Mouse (Mus musculus) intestine, postnatal 0 days (tissue): ENCODE results near the gene Entpd5. TPM values are rescaled to one million over a fixed set of nuclear protein-coding genes. Genes with fewer than 3 reads are reported as not detected.
A peak's percentile ranks its signal among the peaks of the same experiment; 100 is the strongest.

Experiments
- ATAC-seq: fragments of 200-750 bp; cut with Nextera tagmentation; 2 replicates; pipeline ENCODE4 v1.8.0; 2017; ENCODE audit warnings: mild to moderate bottlenecking, moderate TSS enrichment, moderate library complexity
- H3K27ac ChIP-seq: fragments of 300-500 bp; sonication (generic); 2 replicates; pipeline ENCODE4 v1.5.1; 2014; ENCODE audit warnings: mild to moderate bottlenecking, low read depth, low read length, moderate library complexity
- H3K27me3 ChIP-seq: fragments of 300-500 bp; sonication (generic); replicated peaks from 2 replicates; pipeline ENCODE4 v1.6.1; 2014; ENCODE audit warnings: low read length, mixed read lengths; ENCODE audit not compliant: control insufficient read depth, insufficient read depth
- H3K36me3 ChIP-seq: fragments of 300-500 bp; sonication (generic); 2 replicates; pipeline ENCODE4 v1.6.1; 2014; ENCODE audit warnings: mild to moderate bottlenecking, moderate library complexity; ENCODE audit not compliant: control insufficient read depth, insufficient read depth
- H3K4me1 ChIP-seq: fragments of 300-500 bp; sonication (generic); replicated peaks from 2 replicates; pipeline ENCODE4 v1.6.1; 2014; ENCODE audit warnings: antibody characterized with exemption, low read length, mixed read lengths; ENCODE audit not compliant: control insufficient read depth, insufficient read depth
- H3K4me2 ChIP-seq: fragments of 300-500 bp; sonication (generic); replicated peaks from 2 replicates; pipeline ENCODE4 v1.6.1; 2014; ENCODE audit warnings: low read depth, mild to moderate bottlenecking, moderate library complexity
- H3K4me3 ChIP-seq: fragments of 300-500 bp; sonication (generic); 2 replicates; pipeline ENCODE4 v1.5.1; 2014; ENCODE audit warnings: low read depth, low read length
- H3K9ac ChIP-seq: fragments of 300-500 bp; sonication (generic); 2 replicates; pipeline ENCODE4 v1.6.1; 2014; ENCODE audit warnings: mild to moderate bottlenecking, low read depth, low read length
- H3K9me3 ChIP-seq: fragments of 300-500 bp; sonication (generic); 2 replicates; pipeline ENCODE4 v1.6.1; 2016; ENCODE audit warnings: mixed run types; ENCODE audit not compliant: control insufficient read depth
- CTCF ChIP-seq: sonication (generic); IDR thresholded peaks from 2 replicates; pipeline ENCODE4 v1.5.1; 2016; ENCODE audit warnings: low read depth, mild to moderate bottlenecking, control low read depth, antibody characterized with exemption, moderate library complexity
- whole genome bisulfite sequencing: fragments of 180-500 bp; shearing (Covaris S2); extraction: QIAGEN DNeasy Blood & Tissue Kit; methylation state at CpG from one replicate; pipeline ENCODE4 v1.1.7; 2014; 5-methylcytosine and 5-hydroxymethylcytosine counted together
- polyA plus RNA-seq: library from polyadenylated mRNA; unstranded; fragments of >200 nt; fragmentation: Nextera tagmentation; extraction: Ambion mirVana; gene quantifications from 2 replicates; pipeline ENCODE4 v1.2.1, GENCODE M21; 2015

The Entpd5 gene
- polyA plus RNA-seq, 1 experiment from 2014 or later, result 54.4 TPM

DNA sequence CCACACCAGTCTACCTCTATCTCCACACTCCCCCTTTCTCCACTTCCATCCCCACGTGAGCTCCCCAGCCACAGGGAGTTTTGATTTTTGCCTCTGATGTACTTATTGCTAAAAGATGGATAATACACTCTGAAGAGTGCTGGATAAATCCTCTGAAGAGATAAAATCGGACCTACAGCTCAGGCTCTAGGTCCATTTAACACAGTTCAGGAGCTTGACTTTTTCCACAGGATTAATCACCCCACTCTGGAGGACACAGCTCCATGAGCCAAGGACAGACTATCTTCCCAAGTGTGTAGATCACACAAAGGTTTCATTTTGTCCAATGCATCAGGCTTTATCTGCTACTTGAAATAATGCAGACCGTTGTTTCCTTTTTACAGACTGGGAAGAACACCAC, 8.8 kb downstream of the Entpd5 start:
- Histone ChIP-seq H3K27me3 (no peaks in the 10 kb centered on the region), H3K9me3 (no peaks in the 10 kb centered on the region), H3K27ac (peak overlapping the region; percentile 87), H3K4me3 (peak overlapping the region; percentile 21), H3K36me3 (peaks cover 9% of the 10 kb centered on the region; the same call in 1 of the 2 replicates), H3K9ac (peak overlapping the region; percentile 0; the same call in 1 of the 2 replicates), H3K4me1 (no peaks in the 10 kb centered on the region), H3K4me2 (peak overlapping the region; percentile 53)
- no peak for ATAC-seq
- 47% methylated on average over 3 of the region's 3 CpGs for WGBS
- TF ChIP-seq CTCF, result no peak

DNA sequence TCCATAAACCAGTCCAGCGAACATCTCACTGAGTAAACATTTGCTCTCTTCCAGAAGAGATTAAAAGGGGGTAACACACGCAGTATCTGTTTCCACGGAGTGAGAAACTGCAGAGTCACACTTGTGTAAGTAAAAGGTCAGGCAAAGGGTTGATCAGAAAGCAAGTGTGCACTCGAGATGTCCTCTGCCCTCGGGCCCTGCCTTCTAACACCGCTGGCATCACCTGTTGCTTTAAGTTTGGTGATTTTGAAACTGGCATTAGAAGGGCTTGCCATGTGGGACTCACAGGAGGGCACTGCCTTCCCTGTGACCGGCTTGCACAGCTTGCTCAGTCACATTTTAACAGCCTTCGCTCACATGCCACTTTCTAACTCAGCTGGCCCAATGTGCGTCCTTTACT, 9.2 kb downstream of the Entpd5 start:
- no peak for TF ChIP-seq CTCF
- Histone ChIP-seq H3K9ac (no peak overlapping the region; the same call in 1 of the 2 replicates), H3K4me2 (peak overlapping the region; percentile 53), H3K36me3 (peaks cover 9% of the 10 kb centered on the region; the same call in 1 of the 2 replicates), H3K27me3 (no peaks in the 10 kb centered on the region), H3K4me1 (no peaks in the 10 kb centered on the region), H3K9me3 (no peaks in the 10 kb centered on the region), H3K27ac (peak overlapping the region; percentile 87), H3K4me3 (0 out of 2 replicates have a peak overlapping the region, but pooled peaks have one; percentile 1)
- WGBS, result 27% methylated on average over 9 of the region's 9 CpGs
- peak; percentile 64 for ATAC-seq

DNA sequence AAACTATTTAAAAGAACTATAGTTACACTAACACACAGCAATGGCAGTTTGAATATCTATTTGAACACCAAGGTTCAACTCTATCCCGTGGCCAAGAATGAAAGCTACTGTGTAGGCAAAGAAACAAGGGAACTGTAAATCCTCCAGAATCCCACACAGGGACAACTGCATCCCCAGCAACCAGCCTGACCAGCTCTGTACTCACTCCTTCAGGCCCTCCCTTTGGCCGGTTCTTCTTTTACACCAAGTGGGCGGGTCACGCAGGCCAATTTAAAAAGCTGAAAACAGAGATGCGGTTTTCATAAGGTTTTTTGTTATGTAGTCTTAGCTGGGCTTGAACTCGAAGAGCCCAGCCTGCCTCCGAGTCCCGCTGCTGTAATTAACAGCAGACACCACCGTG, 9.7 kb downstream of the Entpd5 start:
- Histone ChIP-seq H3K9me3 (no peaks in the 10 kb centered on the region), H3K4me2 (peak overlapping the region; percentile 53), H3K27me3 (no peaks in the 10 kb centered on the region), H3K36me3 (peaks cover 9% of the 10 kb centered on the region; the same call in 1 of the 2 replicates), H3K27ac (peak overlapping the region; percentile 87), H3K4me3 (0 out of 2 replicates have a peak overlapping the region, but pooled peaks have one; percentile 1), H3K9ac (no peak overlapping the region), H3K4me1 (no peaks in the 10 kb centered on the region)
- ATAC-seq, result no peak
- WGBS, result 48% methylated on average over 9 of the region's 9 CpGs
- TF ChIP-seq CTCF, result no peak

DNA sequence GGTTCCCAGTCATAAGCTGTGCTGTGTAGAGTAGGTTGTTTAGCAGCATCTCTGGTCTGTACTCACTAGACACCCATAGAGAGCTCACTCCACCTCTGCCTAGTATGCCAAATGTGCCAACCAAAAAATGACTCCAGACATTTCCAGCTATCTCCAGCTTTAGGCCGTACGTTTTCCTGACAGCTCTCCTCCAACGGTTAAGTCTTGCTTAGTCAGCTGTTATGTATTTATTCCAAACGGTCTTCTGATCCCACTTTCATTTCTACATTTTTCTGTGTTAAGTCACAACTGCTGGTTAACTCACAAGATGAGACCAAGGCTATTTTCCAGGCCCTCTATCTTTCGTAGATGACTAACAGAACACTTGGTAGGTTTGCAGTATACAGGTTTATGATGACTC, 10.2 kb downstream of the Entpd5 start:
- H3K27ac ChIP-seq, result no peak overlapping the region
- no peaks in the 10 kb centered on the region for H3K9me3 ChIP-seq
- no peak for TF ChIP-seq CTCF
- H3K4me1 ChIP-seq, result no peaks in the 10 kb centered on the region
- ATAC-seq, result no peak
- peaks cover 11% of the 10 kb centered on the region; the same call in 1 of the 2 replicates for H3K36me3 ChIP-seq
- no peak overlapping the region for H3K4me3 ChIP-seq
- H3K27me3 ChIP-seq, result no peaks in the 10 kb centered on the region
- no peak overlapping the region for H3K9ac ChIP-seq
- WGBS, result 61% methylated on average over 5 of the region's 5 CpGs
- peak overlapping the region; percentile 53; the same call in 1 of the 2 replicates for H3K4me2 ChIP-seq

DNA sequence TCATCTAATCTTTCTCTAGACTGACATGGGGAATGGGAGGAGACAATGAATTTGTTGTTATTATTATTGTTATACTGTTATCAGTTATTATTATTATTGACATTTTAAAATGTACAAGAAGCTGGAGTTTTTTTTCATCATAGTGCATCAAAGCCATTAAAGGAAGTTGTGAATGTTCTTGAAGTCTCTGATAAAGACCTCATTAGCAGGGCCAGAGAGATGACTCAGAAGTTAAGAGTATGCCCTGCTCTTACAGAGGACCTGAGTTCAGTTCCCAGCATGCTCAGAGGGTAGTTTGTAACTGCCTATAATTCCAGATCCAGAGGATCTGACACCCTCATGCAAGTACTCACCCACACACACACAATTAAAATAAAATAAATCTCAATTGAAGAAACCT, 11.1 kb downstream of the Entpd5 start:
- Histone ChIP-seq H3K4me3 (no peak overlapping the region), H3K4me1 (no peaks in the 10 kb centered on the region), H3K27me3 (no peaks in the 10 kb centered on the region), H3K9me3 (no peaks in the 10 kb centered on the region), H3K27ac (no peak overlapping the region), H3K9ac (no peak overlapping the region), H3K36me3 (peaks cover 16% of the 10 kb centered on the region; the same call in 1 of the 2 replicates), H3K4me2 (no peak overlapping the region)
- no peak for TF ChIP-seq CTCF
- no peak for ATAC-seq

DNA sequence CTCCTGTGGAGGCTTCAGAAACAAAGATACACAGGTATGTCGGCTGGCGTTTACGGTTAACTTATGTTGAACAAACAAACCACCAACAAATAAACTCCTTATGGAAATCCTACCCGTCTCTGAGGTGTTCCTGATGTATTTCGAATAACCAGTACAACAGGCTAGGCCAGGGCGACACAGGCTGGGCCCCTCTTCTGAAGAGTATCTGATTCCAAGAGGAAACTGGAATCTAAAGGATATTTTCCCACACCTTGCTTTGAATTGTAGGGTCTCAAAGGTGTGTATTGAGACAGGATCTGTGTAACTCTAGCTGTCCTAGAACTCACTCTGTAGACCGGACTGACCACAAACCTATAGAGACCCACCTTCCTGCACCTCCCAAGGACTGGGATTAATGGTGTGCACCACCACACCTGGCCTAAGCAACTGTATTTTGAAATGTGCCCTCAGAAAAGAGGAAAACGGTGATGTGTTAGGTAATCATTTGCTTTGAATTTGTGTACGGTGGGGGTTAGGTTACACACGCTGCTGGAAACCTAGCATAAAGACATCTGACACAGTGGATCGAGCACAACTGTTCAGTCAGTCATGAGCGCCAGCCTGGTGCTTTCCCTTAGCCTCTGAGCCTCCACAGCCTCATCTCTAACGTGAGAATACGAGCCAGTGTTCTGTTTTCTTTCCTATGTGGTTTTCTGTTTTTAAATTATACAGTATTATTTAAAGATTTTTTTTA, 11.7 kb downstream of the Entpd5 start:
- H3K27me3 ChIP-seq, result no peaks in the 10 kb centered on the region
- no peak overlapping the region for H3K27ac ChIP-seq
- H3K4me1 ChIP-seq, result no peaks in the 10 kb centered on the region
- no peaks in the 10 kb centered on the region for H3K9me3 ChIP-seq
- H3K4me2 ChIP-seq, result no peak overlapping the region
- no peak for TF ChIP-seq CTCF
- 79% methylated on average over 14 of the region's 14 CpGs for WGBS
- H3K4me3 ChIP-seq, result no peak overlapping the region
- ATAC-seq, result no peak
- H3K36me3 ChIP-seq, result peaks cover 20% of the 10 kb centered on the region; the same call in 1 of the 2 replicates
- no peak overlapping the region for H3K9ac ChIP-seq
